Mouse (Mus musculus) liver, embryonic 14.5 days (tissue): ENCODE data around the gene Phka2. TPM values are rescaled to one million over a fixed set of nuclear protein-coding genes. Genes with fewer than 3 reads are reported as not detected.

ENCODE experiments used
- ATAC-seq: fragments of 200-750 bp; cut with Nextera tagmentation; 2 replicates; pipeline ENCODE4 v1.8.0; 2017; ENCODE audit warnings: moderate number of reproducible peaks, mild to moderate bottlenecking, moderate library complexity; ENCODE audit not compliant: insufficient read depth
- DNase-seq, 3 experiments: peaks; one replicate each; pipeline ENCODE4 v3.0.0-alpha.2; 2012 to 2013; ENCODE audit warnings: low read depth in 3 of 3, low spot score in 3 of 3
- H3K27ac ChIP-seq: fragments of 300-500 bp; sonication (generic); 2 replicates; pipeline ENCODE4 v1.5.1; 2014; ENCODE audit warnings: moderate library complexity, mild to moderate bottlenecking, control low read depth, inconsistent platforms
- H3K27me3 ChIP-seq: fragments of 300-500 bp; sonication (generic); 2 replicates; pipeline ENCODE4 v1.6.1; 2014; ENCODE audit warnings: mild to moderate bottlenecking, low read length, moderate library complexity; ENCODE audit not compliant: control insufficient read depth, insufficient read depth
- H3K36me3 ChIP-seq: fragments of 300-500 bp; sonication (generic); replicated peaks from 2 replicates; pipeline ENCODE4 v1.6.1; 2014; ENCODE audit warnings: low read depth; ENCODE audit not compliant: control insufficient read depth, insufficient read depth
- H3K4me1 ChIP-seq, 2 experiments: fragments of 200-500 bp in 1 of 2; fragments of 300-500 bp in 1 of 2; sonication (generic) in 1 of 2; replicated peaks; 2 replicates each; pipeline ENCODE4 v1.6.1; 2012 to 2014; ENCODE audit warnings: antibody characterized with exemption in 1 of 2, inconsistent platforms in 1 of 2, low read length in 1 of 2; ENCODE audit not compliant: control insufficient read depth in 2 of 2, insufficient read depth in 2 of 2
- H3K4me2 ChIP-seq: fragments of 300-500 bp; sonication (generic); 2 replicates; pipeline ENCODE4 v1.6.1; 2014; ENCODE audit warnings: low read depth, mild to moderate bottlenecking, control low read depth, moderate library complexity
- H3K4me3 ChIP-seq, 2 experiments: fragments of 200-500 bp in 1 of 2; fragments of 300-500 bp in 1 of 2; sonication (generic) in 1 of 2; 2 replicates each; pipeline ENCODE4 v1.5.1; 2012 to 2014; ENCODE audit warnings: low read depth in 2 of 2, low read length in 2 of 2, mild to moderate bottlenecking in 2 of 2, control low read depth in 1 of 2, inconsistent platforms in 1 of 2, moderate library complexity in 1 of 2; ENCODE audit not compliant: insufficient read depth in 1 of 2
- H3K9ac ChIP-seq: fragments of 300-500 bp; sonication (generic); replicated peaks from 2 replicates; pipeline ENCODE4 v1.6.1; 2014; ENCODE audit warnings: mild to moderate bottlenecking, control low read depth, moderate library complexity
- H3K9me3 ChIP-seq: fragments of 300-500 bp; sonication (generic); 2 replicates; pipeline ENCODE4 v1.6.1; 2016; ENCODE audit warnings: low read length, mixed read lengths; ENCODE audit not compliant: control insufficient read depth
- CTCF ChIP-seq: IDR thresholded peaks from 2 replicates; pipeline ENCODE4 v1.5.1; 2016; ENCODE audit warnings: antibody characterized with exemption, low read depth, control low read depth
- EP300 ChIP-seq: IDR thresholded peaks from 2 replicates; pipeline ENCODE4 v1.6.1; 2016; ENCODE audit warnings: antibody characterized with exemption, low read depth
- WGBS: fragments of 180-500 bp; shearing (Covaris S2); extraction: QIAGEN DNeasy Blood & Tissue Kit; methylation state at CpG from one replicate; pipeline ENCODE4 v1.1.7; 2014; ENCODE audit not compliant: insufficient replicate concordance; 5-methylcytosine and 5-hydroxymethylcytosine counted together
- polyA plus RNA-seq, 2 experiments: library from polyadenylated mRNA; depleted of rRNA in 1 of 2; stranded (reverse) in 1 of 2; unstranded in 1 of 2; fragments of >200 nt; fragmentation: Nextera tagmentation in 1 of 2; extraction: Ambion mirVana in 1 of 2; gene quantifications; 2 replicates each; pipeline versions ENCODE4 v1.2.1 to v1.2.3; 2012 to 2014

Phka2 gene
- polyA plus RNA-seq (2012; rRNA removed), result 8.0 and 10.0 TPM in 2 replicates
- polyA plus RNA-seq (2014; fragmentation: Nextera tagmentation; extraction: Ambion mirVana), result 8.7 and 12.0 TPM in 2 replicates

GRCm38 (mm10) chrX:160502048-160503041 is at the start of gene Phka2:
Gene Phka2, plus strand, starts transcription at chrX:160502166.
- ATAC-seq (peak; percentile 96), DNase-seq (peak; percentile 59 to 70 (median 63))
- Histone ChIP-seq H3K4me2 (peak within 1 kb of the TSS; percentile 66), H3K36me3 (no peaks in the 10 kb centered on the region), H3K9me3 (no peaks in the 10 kb centered on the region), H3K4me3 (peak within 1 kb of the TSS; percentile 63 to 90), H3K27me3 (no peaks in the 10 kb centered on the region), H3K27ac (peak within 1 kb of the TSS; percentile 1), H3K4me1 (peaks cover 0 to 4% of the 10 kb centered on the region in 2 experiments; a peak in 2 of 4 replicates), H3K9ac (peak within 1 kb of the TSS; percentile 49)
- no peak for TF ChIP-seq EP300
- TF ChIP-seq CTCF, result peak; percentile 30
- 7% methylated on average over 59 of the region's 61 CpGs for WGBS

GRCm38 (mm10) chrX:160455686-160456085 is 46.3 kb upstream of the Phka2 start:
- H3K9me3 ChIP-seq, result no peaks in the 10 kb centered on the region
- no peak for DNase-seq
- ATAC-seq, result no peak

DNA sequence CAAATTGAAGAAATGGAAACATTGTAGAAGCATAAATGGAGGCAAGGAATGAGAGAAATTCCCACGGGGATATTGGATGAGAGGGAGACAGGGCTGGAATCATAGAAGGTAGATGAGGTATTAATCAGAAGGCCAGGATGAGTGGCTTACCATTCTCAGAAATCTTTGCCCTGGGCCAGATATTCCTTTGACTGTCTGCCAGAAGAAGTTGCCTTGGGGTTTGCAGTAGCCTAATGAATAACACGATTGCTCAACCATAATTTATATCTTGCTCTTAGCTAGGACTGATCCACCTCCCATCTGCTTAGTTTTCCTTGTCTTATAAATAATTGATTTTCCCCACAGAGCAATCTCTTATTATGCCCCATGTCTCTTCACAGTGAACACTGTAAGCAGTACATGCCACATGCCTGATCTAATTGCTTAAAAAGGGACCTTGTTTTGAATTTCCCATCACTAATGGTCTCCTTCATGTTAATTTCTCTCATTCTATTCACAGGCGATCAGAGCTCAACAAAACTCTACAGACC is 30.6 kb upstream of the Phka2 start:
- H3K4me1 ChIP-seq, result no peaks in the 10 kb centered on the region
- WGBS, result 57% methylated on average over 3 of the region's 3 CpGs
- H3K27ac ChIP-seq, result no peak overlapping the region
- H3K9me3 ChIP-seq, result no peaks in the 10 kb centered on the region
- no peak overlapping the region for H3K9ac ChIP-seq
- H3K4me2 ChIP-seq, result no peak overlapping the region
- H3K36me3 ChIP-seq, result no peaks in the 10 kb centered on the region
- H3K27me3 ChIP-seq, result no peaks in the 10 kb centered on the region
- no peak for TF ChIP-seq EP300
- no peak for TF ChIP-seq CTCF
- ATAC-seq (no peak), DNase-seq (no peak)
- no peak overlapping the region for H3K4me3 ChIP-seq

More at GRCm38 (mm10) chrX:160455686-160456085, 46.3 kb upstream of the Phka2 start:
- TF ChIP-seq CTCF, result peak; percentile 22; the same call in 1 of the 2 replicates
- no peak for TF ChIP-seq EP300
- no peak overlapping the region for H3K4me3 ChIP-seq
- H3K4me2 ChIP-seq, result no peak overlapping the region
- H3K9ac ChIP-seq, result no peak overlapping the region
- no peaks in the 10 kb centered on the region for H3K36me3 ChIP-seq
- 50% methylated on average over 5 of the region's 5 CpGs for WGBS
- no peaks in the 10 kb centered on the region for H3K4me1 ChIP-seq
- H3K27me3 ChIP-seq, result no peaks in the 10 kb centered on the region
- H3K27ac ChIP-seq, result no peak overlapping the region

DNA sequence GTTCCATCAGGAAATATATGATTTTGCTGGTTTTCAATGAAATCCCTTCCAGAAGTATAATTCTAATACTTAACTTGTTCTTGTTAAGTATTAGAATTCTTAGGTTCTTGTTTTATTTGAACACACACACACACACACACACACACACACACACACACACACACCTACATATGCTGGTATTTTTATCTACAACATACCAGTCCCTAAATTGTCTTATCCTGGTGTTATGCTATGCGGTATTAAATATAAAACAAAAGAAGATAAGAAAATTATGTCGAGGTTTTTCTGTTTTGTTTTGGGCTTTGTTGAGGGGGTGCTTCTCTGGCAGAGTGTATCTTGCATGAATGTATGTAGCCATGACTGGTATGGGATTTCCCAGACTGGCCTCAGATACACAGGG is 12.2 kb upstream of the Phka2 start:
- no peak for TF ChIP-seq CTCF
- no peak for TF ChIP-seq EP300
- Histone ChIP-seq H3K9ac (no peak overlapping the region), H3K9me3 (no peaks in the 10 kb centered on the region), H3K4me2 (no peak overlapping the region), H3K27me3 (no peaks in the 10 kb centered on the region; the same call in 1 of the 2 replicates), H3K4me3 (no peak overlapping the region), H3K4me1 (no peaks in the 10 kb centered on the region), H3K27ac (no peak overlapping the region), H3K36me3 (no peaks in the 10 kb centered on the region)
- no peak for DNase-seq
- 28% methylated on average over 2 of the region's 2 CpGs for WGBS
- no peak for ATAC-seq

- H3K4me3 ChIP-seq, result no peak overlapping the region
Observed at GRCm38 (mm10) chrX:160494333-160494732, 7.6 kb upstream of the Phka2 start.

More at GRCm38 (mm10) chrX:160494333-160494732, 7.6 kb upstream of the Phka2 start:
- Histone ChIP-seq H3K4me1 (peaks cover 0 to 5% of the 10 kb centered on the region in 2 experiments; a peak in 2 of 4 replicates), H3K9me3 (no peaks in the 10 kb centered on the region), H3K36me3 (no peaks in the 10 kb centered on the region), H3K27ac (no peak overlapping the region), H3K4me2 (no peak overlapping the region), H3K9ac (no peak overlapping the region), H3K27me3 (no peaks in the 10 kb centered on the region)
- no peak for TF ChIP-seq EP300
- no peak for TF ChIP-seq CTCF
- ATAC-seq, result no peak
- no peak for DNase-seq
- WGBS, result 51% methylated on average over 3 of the region's 3 CpGs
